ENCODE assay signal across 8 mouse cellular contexts in the genomic region with DNA sequence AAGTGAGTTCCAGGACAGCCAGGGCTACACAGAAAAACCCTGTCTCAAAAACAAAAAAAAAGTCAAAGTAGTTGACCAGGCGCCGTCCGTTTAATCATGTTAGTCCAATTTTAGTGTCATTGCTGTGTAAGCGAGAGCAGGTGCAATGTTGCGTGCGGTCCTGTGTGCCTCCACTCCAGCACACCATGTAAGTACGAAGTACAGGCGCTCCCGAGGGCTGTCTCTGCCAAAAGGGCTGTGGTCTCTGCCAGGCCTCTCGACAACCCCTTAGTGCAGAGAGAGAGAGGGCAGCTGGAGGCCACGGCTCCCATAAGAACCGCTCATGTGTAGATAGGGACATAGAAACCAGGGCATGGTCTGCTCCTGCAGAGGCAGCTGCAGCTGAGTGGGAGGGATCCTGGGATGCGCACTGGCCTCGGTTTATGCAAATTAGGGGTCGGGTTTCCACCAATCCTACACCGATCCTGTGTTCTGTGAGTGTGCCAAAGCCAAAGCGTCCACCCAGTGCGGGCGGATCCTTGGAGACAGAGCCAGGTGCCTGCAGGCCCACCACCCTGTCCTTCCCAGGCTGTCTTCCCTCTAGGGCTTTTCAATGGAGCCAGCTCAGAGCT. TPM values are rescaled to one million over a fixed set of nuclear protein-coding genes. Genes with fewer than 3 reads are reported as not detected.
A peak's percentile ranks its signal among the peaks of the same experiment; 100 is the strongest.
DNase-seq lines count a peak whose midpoint lies in the region; ATAC-seq lines count a peak whose summit lies in the region.

No protein-coding gene starts in this region.

- ATAC-seq in embryonic facial prominence, embryonic 12.5 days (ENCODE audit: insufficient number of reproducible peaks, insufficient read depth, low FRiP score, low TSS enrichment): peak; percentile 94
- peak; percentile 85 for ATAC-seq in hindbrain, embryonic 16.5 days
- ATAC-seq in liver, embryonic 13.5 days (ENCODE audit: low read depth): peak; percentile 51; the same call in 1 of the 2 replicates

- peaks cover 41% of the 10 kb centered on the region for H3K36me3 ChIP-seq in embryonic facial prominence, embryonic 12.5 days
- H3K36me3 ChIP-seq in hindbrain, embryonic 16.5 days (ENCODE audit: control insufficient read depth, insufficient read depth, low read length): peaks cover 26% of the 10 kb centered on the region
- peaks cover 44% of the 10 kb centered on the region for H3K36me3 ChIP-seq in liver, embryonic 13.5 days

- H3K9me3 ChIP-seq in embryonic facial prominence, embryonic 12.5 days: no peaks in the 10 kb centered on the region
- H3K9me3 ChIP-seq in hindbrain, embryonic 16.5 days (ENCODE audit: control insufficient read depth, low read length): no peaks in the 10 kb centered on the region
- H3K9me3 ChIP-seq in liver, embryonic 13.5 days (replicated peaks): no peaks in the 10 kb centered on the region

- no peaks in the 10 kb centered on the region for H3K4me1 ChIP-seq in embryonic facial prominence, embryonic 12.5 days
- no peaks in the 10 kb centered on the region for H3K4me1 ChIP-seq in hindbrain, embryonic 16.5 days (ENCODE audit: control insufficient read depth, insufficient read depth, low read depth, low read length)
- no peaks in the 10 kb centered on the region for H3K4me1 ChIP-seq in liver, embryonic 13.5 days (replicated peaks)

- H3K4me2 ChIP-seq in embryonic facial prominence, embryonic 12.5 days (replicated peaks): no peak overlapping the region
- H3K4me2 ChIP-seq in hindbrain, embryonic 16.5 days (ENCODE audit: low read length): no peak overlapping the region
- no peak overlapping the region for H3K4me2 ChIP-seq in liver, embryonic 13.5 days

- H3K4me3 ChIP-seq in embryonic facial prominence, embryonic 12.5 days: no peak overlapping the region
- H3K4me3 ChIP-seq in hindbrain, embryonic 16.5 days (ENCODE audit: low read length): no peak overlapping the region
- H3K4me3 ChIP-seq in liver, embryonic 13.5 days (replicated peaks): no peak overlapping the region

- no peak overlapping the region for H3K27ac ChIP-seq in embryonic facial prominence, embryonic 12.5 days
- no peak overlapping the region for H3K27ac ChIP-seq in hindbrain, embryonic 16.5 days (ENCODE audit: low read depth, low read length)
- H3K27ac ChIP-seq in liver, embryonic 13.5 days: no peak overlapping the region

- no peaks in the 10 kb centered on the region for H3K27me3 ChIP-seq in embryonic facial prominence, embryonic 12.5 days
- no peaks in the 10 kb centered on the region for H3K27me3 ChIP-seq in hindbrain, embryonic 16.5 days (replicated peaks; ENCODE audit: control insufficient read depth, insufficient read depth, low read length)
- H3K27me3 ChIP-seq in liver, embryonic 13.5 days: no peaks in the 10 kb centered on the region

- peak; percentile 26 for DNase-seq in adrenal gland, adult 2 months
- no peak for DNase-seq in adrenal gland, adult 18-20 months (ENCODE audit: low spot score in 2 of 2)
- DNase-seq in liver, embryonic 13.5 days: no peak
- DNase-seq in retina, postnatal 7 days (ENCODE audit: low read depth, low spot score): peak; percentile 49
- no peak for DNase-seq in cerebellum, postnatal 36 days
- no peak for DNase-seq in left cerebral cortex, adult 8-10 months (ENCODE audit: low spot score in 2 of 2)

- WGBS in embryonic facial prominence, embryonic 12.5 days: 42% methylated on average over 19 of the region's 19 CpGs
- WGBS in hindbrain, embryonic 16.5 days: 33% methylated on average over 19 of the region's 19 CpGs
- WGBS in liver, embryonic 13.5 days (ENCODE audit: insufficient replicate concordance): 67% methylated on average over 19 of the region's 19 CpGs

- H3K9ac ChIP-seq in embryonic facial prominence, embryonic 12.5 days: no peak overlapping the region
- H3K9ac ChIP-seq in hindbrain, embryonic 16.5 days (ENCODE audit: low read depth, low read length): 0 out of 2 replicates have a peak overlapping the region, but pooled peaks have one; percentile 8
- no peak overlapping the region for H3K9ac ChIP-seq in liver, embryonic 13.5 days

RNA-seq across cellular contexts. Expression of gene Hmces, which starts 23.5 kb away (rescaled TPM):
- 10 to 100 TPM; 21.5 to 22.4 TPM for total RNA-seq in adrenal gland, adult 2 months (2021)
- polyA plus RNA-seq in adrenal gland, adult 2 months (2012; rRNA removed): 15.4 and 22.3 TPM in 2 replicates
- total RNA-seq in adrenal gland, adult 18-20 months (2021): 10 to 100 TPM; 23.1 to 24.8 TPM
- 63.4 and 63.5 TPM in 2 replicates for polyA plus RNA-seq in embryonic facial prominence, embryonic 12.5 days (2016; fragmentation: Nextera tagmentation; extraction: Ambion mirVana)
- 41.2 and 43.9 TPM in 2 replicates for polyA plus RNA-seq in hindbrain, embryonic 16.5 days (2015; fragmentation: Nextera tagmentation; extraction: Ambion mirVana)
- polyA plus RNA-seq in liver, embryonic 13.5 days (2015; fragmentation: Nextera tagmentation; extraction: Ambion mirVana): 23.1 and 24.9 TPM in 2 replicates
- 10 to 100 TPM; 24.7 to 27.7 (median 25.0) TPM for total RNA-seq in left cerebral cortex, adult 8-10 months (2022)

RNA-seq across cellular contexts. Expression of gene H1fx, which starts 44.2 kb away (rescaled TPM):
- 1 to 10 TPM; 7.4 to 9.5 TPM for total RNA-seq in adrenal gland, adult 2 months (2021)
- 17.1 and 22.1 TPM in 2 replicates for polyA plus RNA-seq in adrenal gland, adult 2 months (2012; rRNA removed)
- 1 to 10 TPM; 5.9 to 9.1 TPM for total RNA-seq in adrenal gland, adult 18-20 months (2021)
- 88.3 and 117 TPM in 2 replicates for polyA plus RNA-seq in embryonic facial prominence, embryonic 12.5 days (2016; fragmentation: Nextera tagmentation; extraction: Ambion mirVana)
- polyA plus RNA-seq in hindbrain, embryonic 16.5 days (2015; fragmentation: Nextera tagmentation; extraction: Ambion mirVana): 8.1 and 13.4 TPM in 2 replicates
- polyA plus RNA-seq in liver, embryonic 13.5 days (2015; fragmentation: Nextera tagmentation; extraction: Ambion mirVana): 1.8 and 2.5 TPM in 2 replicates
- total RNA-seq in left cerebral cortex, adult 8-10 months (2022): 10 to 100 TPM; 45.4 to 53.5 (median 49.3) TPM

RNA-seq across cellular contexts. Expression of gene Copg1, which starts 49.7 kb away (rescaled TPM):
- total RNA-seq in adrenal gland, adult 2 months (2021): 100 to 1,000 TPM; 102 to 104 TPM
- polyA plus RNA-seq in adrenal gland, adult 2 months (2012; rRNA removed): 26.0 and 41.0 TPM in 2 replicates
- 100 to 1,000 TPM; 103 to 105 TPM for total RNA-seq in adrenal gland, adult 18-20 months (2021)
- polyA plus RNA-seq in embryonic facial prominence, embryonic 12.5 days (2016; fragmentation: Nextera tagmentation; extraction: Ambion mirVana): 176 and 177 TPM in 2 replicates
- polyA plus RNA-seq in hindbrain, embryonic 16.5 days (2015; fragmentation: Nextera tagmentation; extraction: Ambion mirVana): 220 and 225 TPM in 2 replicates
- 56.9 and 66.9 TPM in 2 replicates for polyA plus RNA-seq in liver, embryonic 13.5 days (2015; fragmentation: Nextera tagmentation; extraction: Ambion mirVana)
- total RNA-seq in left cerebral cortex, adult 8-10 months (2022): 100 to 1,000 TPM; 245 to 257 (median 245) TPM

Comparison
In these comparisons a context has a peak if more than half of its experiments do, and no peak if none do; other contexts are left out.
1. DNase-seq: peak in adrenal gland, adult 2 months (single experiment) and retina, postnatal 7 days (single experiment); none in adrenal gland, adult 18-20 months (0 of 2), liver, embryonic 13.5 days (single experiment), cerebellum, postnatal 36 days (0 of 2) and left cerebral cortex, adult 8-10 months (0 of 2).
2. Peak in every context shown above with its lines, with median percentiles within 50 percentile points of each other: ATAC-seq.